Mouse (Mus musculus): ENCODE measurements at regions not wholly inside any gene's neighbourhood (a gene's known extent, or its start where the extent isn't known, plus 50 kb on each side); places are given as distances from the start of the nearest gene placed in this dataset.
"Not testable (repeated sequence)": the region's sequence is repeated elsewhere in the genome, so short reads cannot be mapped to it uniquely, and the experiment has no call there.

DNA sequence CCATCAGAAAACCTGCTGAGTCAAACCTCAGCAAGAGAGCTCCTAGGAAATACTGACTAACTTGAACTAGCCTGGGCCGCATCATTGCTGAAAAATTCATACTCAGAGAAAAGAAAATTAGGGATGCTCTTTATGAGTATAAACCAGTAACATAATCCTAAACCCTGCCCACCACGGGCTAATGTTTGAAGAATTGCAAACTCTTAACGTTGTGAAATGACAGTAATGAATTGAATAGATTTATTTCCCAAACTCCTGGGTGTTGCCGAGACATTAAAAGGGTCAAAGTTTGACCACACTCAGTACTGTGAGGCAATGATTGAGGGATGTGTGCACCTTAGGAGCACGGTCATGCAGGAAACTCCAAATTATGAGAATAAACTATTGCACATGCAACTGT is 125.3 kb downstream of the Gipc2 start:
- H3K27ac ChIP-seq (ENCODE audit: insufficient read depth, low read depth, low read length): no peak overlapping the region
- no peak overlapping the region for H3K4me3 ChIP-seq (ENCODE audit: insufficient read depth, low read length)
- 0 out of 2 replicates have a peak, but pooled peaks cover 2% of the 10 kb centered on the region for H3K4me1 ChIP-seq (ENCODE audit: control insufficient read depth, insufficient read depth, low read length)
- TF ChIP-seq POLR2A (IDR thresholded peaks at IDR 0.05; ENCODE audit: borderline replicate concordance, low read depth, low read length): no peak
- no peak for TF ChIP-seq CTCF (IDR thresholded peaks at IDR 0.05; ENCODE audit: low read depth, low read length)

- not testable (repeated sequence) for H3K27ac ChIP-seq (ENCODE audit: insufficient read depth, low read depth, low read length); H3K4me3 ChIP-seq (ENCODE audit: insufficient read depth, low read length); H3K4me1 ChIP-seq (ENCODE audit: control insufficient read depth, insufficient read depth, low read length)
Observed at GRCm38 (mm10) chr3:152036819-152037218, 129.2 kb downstream of the Gipc2 start.

GRCm38 (mm10) chr3:152035416-152035815 is 130.6 kb downstream of the Gipc2 start:
- Histone ChIP-seq H3K27ac (ENCODE audit: insufficient read depth, low read depth, low read length) (no peak overlapping the region), H3K4me3 (ENCODE audit: insufficient read depth, low read length) (no peak overlapping the region), H3K4me1 (ENCODE audit: control insufficient read depth, insufficient read depth, low read length) (peaks cover 6% of the 10 kb centered on the region)
- no peak for TF ChIP-seq POLR2A (IDR thresholded peaks at IDR 0.05; ENCODE audit: borderline replicate concordance, low read depth, low read length)
- TF ChIP-seq CTCF (IDR thresholded peaks at IDR 0.05; ENCODE audit: low read depth, low read length): no peak

DNA sequence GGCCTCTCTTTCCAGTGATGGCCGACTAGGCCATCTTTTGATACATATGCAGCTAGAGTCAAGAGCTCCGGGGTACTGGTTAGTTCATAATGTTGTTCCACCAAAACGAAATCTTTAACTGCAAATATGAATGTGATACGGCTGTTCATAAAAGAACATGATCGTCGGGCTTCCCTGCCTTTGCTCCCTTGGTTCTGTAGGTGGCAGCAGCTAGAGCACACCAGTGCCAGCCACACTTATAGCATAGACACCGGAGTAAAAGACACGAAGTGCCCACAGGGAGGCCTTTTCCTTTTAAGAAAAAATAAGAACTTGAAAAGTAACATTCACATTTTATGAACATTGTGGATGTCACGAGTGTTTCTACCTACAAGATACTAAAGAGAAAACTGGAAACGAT is 131.3 kb downstream of the Gipc2 start:
- no peak overlapping the region for H3K27ac ChIP-seq (ENCODE audit: insufficient read depth, low read depth, low read length)
- peaks cover 8% of the 10 kb centered on the region for H3K4me1 ChIP-seq (ENCODE audit: control insufficient read depth, insufficient read depth, low read length)
- H3K4me3 ChIP-seq (ENCODE audit: insufficient read depth, low read length): no peak overlapping the region
- TF ChIP-seq CTCF (IDR thresholded peaks at IDR 0.05; ENCODE audit: low read depth, low read length) (no peak), POLR2A (IDR thresholded peaks at IDR 0.05; ENCODE audit: borderline replicate concordance, low read depth, low read length) (no peak)

DNA sequence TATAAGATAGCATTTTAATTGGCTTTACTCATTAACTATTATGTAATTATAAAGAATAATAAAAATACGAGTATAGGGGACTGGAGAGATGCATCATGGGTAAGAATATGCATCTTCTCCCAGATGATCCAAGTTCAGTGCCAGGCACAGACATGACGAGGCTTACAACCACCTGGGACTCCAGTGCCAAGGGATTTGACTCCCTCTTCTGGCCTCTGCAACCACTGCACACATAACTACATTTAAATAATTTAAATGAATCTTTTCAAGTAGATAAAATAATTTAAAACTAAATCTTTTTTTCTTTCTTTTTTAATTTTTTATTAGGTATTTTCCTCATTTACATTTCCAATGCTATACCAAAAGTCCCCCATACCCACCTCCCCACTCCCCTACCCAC is 131.8 kb downstream of the Gipc2 start:
- no peak overlapping the region for H3K4me3 ChIP-seq (ENCODE audit: insufficient read depth, low read length)
- peaks cover 11% of the 10 kb centered on the region for H3K4me1 ChIP-seq (ENCODE audit: control insufficient read depth, insufficient read depth, low read length)
- TF ChIP-seq POLR2A (IDR thresholded peaks at IDR 0.05; ENCODE audit: borderline replicate concordance, low read depth, low read length) (no peak), CTCF (IDR thresholded peaks at IDR 0.05; ENCODE audit: low read depth, low read length) (no peak)
- H3K27ac ChIP-seq (ENCODE audit: insufficient read depth, low read depth, low read length): no peak overlapping the region

GRCm38 (mm10) chr3:152032663-152033318 is 133.2 kb downstream of the Gipc2 start:
- TF ChIP-seq CTCF (IDR thresholded peaks at IDR 0.05; ENCODE audit: low read depth, low read length): no peak
- no peak for TF ChIP-seq POLR2A (IDR thresholded peaks at IDR 0.05; ENCODE audit: borderline replicate concordance, low read depth, low read length)
- Histone ChIP-seq H3K4me1 (ENCODE audit: control insufficient read depth, insufficient read depth, low read length) (peaks cover 11% of the 10 kb centered on the region), H3K27ac (ENCODE audit: insufficient read depth, low read depth, low read length) (no peak overlapping the region), H3K4me3 (ENCODE audit: insufficient read depth, low read length) (no peak overlapping the region)

- no peak for TF ChIP-seq CTCF (IDR thresholded peaks at IDR 0.05; ENCODE audit: low read depth, low read length)
- TF ChIP-seq POLR2A (IDR thresholded peaks at IDR 0.05; ENCODE audit: borderline replicate concordance, low read depth, low read length): no peak
- Histone ChIP-seq H3K4me3 (ENCODE audit: insufficient read depth, low read length) (no peak overlapping the region), H3K27ac (ENCODE audit: insufficient read depth, low read depth, low read length) (no peak overlapping the region), H3K4me1 (ENCODE audit: control insufficient read depth, insufficient read depth, low read length) (peaks cover 11% of the 10 kb centered on the region)
Observed at GRCm38 (mm10) chr3:152028695-152029094, 137.3 kb downstream of the Gipc2 start.

DNA sequence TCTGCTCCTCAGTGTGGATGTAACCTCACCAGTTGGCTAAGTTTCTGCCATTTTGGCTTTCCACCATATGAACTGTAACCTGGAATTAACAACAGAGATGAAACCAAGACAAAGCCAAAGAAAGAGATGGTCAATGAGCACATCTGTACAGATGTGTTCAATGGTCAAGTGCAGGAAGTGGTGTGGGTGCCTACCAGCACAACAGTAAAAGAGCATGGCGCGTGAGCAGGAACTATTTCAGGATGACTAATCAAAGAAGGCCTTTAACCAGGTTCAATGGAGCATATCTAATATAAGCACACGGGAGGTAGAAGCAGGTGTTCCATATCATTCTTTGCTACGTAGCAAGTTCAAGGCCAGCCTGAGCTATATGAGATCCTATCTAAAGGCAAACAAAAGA is 140.0 kb downstream of the Gipc2 start:
- peaks cover 11% of the 10 kb centered on the region for H3K4me1 ChIP-seq (ENCODE audit: control insufficient read depth, insufficient read depth, low read length)
- TF ChIP-seq CTCF (IDR thresholded peaks at IDR 0.05; ENCODE audit: low read depth, low read length) (no peak), POLR2A (IDR thresholded peaks at IDR 0.05; ENCODE audit: borderline replicate concordance, low read depth, low read length) (no peak)
- no peak overlapping the region for H3K4me3 ChIP-seq (ENCODE audit: insufficient read depth, low read length)
- no peak overlapping the region for H3K27ac ChIP-seq (ENCODE audit: insufficient read depth, low read depth, low read length)

DNA sequence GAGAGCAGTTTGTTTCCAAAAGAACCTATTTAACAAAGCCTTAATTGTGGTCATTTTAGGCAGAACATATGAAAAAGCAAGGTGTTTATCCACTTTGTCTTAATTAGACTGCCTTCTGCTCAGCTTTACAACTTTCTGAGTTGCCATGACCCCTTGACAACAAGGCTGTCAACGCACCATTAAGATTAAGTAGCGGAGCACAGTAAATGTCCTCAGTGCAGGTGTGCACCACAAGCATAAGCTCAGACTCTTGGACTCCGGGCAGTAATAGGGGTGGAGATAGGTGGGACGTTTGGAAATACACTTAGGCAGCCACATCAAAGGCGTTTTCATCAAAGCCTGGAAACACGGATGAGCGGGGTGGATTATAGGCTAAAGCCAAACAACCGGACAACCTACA is 140.9 kb downstream of the Gipc2 start:
- TF ChIP-seq CTCF (IDR thresholded peaks at IDR 0.05; ENCODE audit: low read depth, low read length) (no peak), POLR2A (IDR thresholded peaks at IDR 0.05; ENCODE audit: borderline replicate concordance, low read depth, low read length) (no peak)
- H3K4me1 ChIP-seq (ENCODE audit: control insufficient read depth, insufficient read depth, low read length): peaks cover 6% of the 10 kb centered on the region
- no peak overlapping the region for H3K27ac ChIP-seq (ENCODE audit: insufficient read depth, low read depth, low read length)
- H3K4me3 ChIP-seq (ENCODE audit: insufficient read depth, low read length): no peak overlapping the region

GRCm38 (mm10) chr3:152006747-152007146 is 159.3 kb downstream of the Gipc2 start:
- H3K4me1 ChIP-seq (ENCODE audit: control insufficient read depth, insufficient read depth, low read length): no peaks in the 10 kb centered on the region
- no peak for TF ChIP-seq CTCF (IDR thresholded peaks at IDR 0.05; ENCODE audit: low read depth, low read length)
- no peak for TF ChIP-seq POLR2A (IDR thresholded peaks at IDR 0.05; ENCODE audit: borderline replicate concordance, low read depth, low read length)
- no peak overlapping the region for H3K4me3 ChIP-seq (ENCODE audit: insufficient read depth, low read length)
- H3K27ac ChIP-seq (ENCODE audit: insufficient read depth, low read depth, low read length): no peak overlapping the region

Data from bone marrow macrophage, adult 2 months (primary cell).